In the genomic region with DNA sequence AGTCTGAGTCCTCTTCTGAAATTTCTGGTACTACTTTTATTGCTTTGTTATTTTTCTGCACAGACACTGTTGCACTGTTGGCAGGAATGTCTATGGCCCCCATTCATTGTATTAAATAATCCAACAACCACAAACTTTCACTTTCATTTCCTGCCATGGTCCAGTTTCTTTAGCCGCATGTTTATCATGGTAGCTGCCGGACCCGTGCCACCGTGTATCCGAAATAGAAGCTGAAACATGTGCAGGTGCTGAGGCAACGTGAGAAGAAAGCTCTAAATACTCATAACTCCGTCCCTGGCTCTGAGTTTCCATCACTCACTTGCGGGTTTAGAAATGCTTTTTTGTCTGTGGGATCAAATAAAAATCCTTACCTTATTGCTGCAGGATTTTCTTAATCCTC, we compare ENCODE assay signal across 1 mouse cellular context.
TF ChIP-seq lines count a peak whose summit lies in the region.

No protein-coding gene starts in this region.

TF ChIP-seq in CH12.LX, 34 proteins besides CTCF, POLR2A, EP300 and RAD21 (continued from another document):
- TF ChIP-seq USF1 (IDR thresholded peaks at IDR 0.05; ENCODE audit: low read depth, low read length), result no peak
